Mouse (Mus musculus) CD4-positive, CD25-positive, alpha-beta regulatory T cell, adult 2 months (primary cell): ENCODE data around the gene Cnksr1.

Experiments
- DNase-seq: peaks from one replicate; pipeline ENCODE4 v3.0.0-alpha.2; 2012; ENCODE audit warnings: low read depth, low spot score

Gene Cnksr1

DNA sequence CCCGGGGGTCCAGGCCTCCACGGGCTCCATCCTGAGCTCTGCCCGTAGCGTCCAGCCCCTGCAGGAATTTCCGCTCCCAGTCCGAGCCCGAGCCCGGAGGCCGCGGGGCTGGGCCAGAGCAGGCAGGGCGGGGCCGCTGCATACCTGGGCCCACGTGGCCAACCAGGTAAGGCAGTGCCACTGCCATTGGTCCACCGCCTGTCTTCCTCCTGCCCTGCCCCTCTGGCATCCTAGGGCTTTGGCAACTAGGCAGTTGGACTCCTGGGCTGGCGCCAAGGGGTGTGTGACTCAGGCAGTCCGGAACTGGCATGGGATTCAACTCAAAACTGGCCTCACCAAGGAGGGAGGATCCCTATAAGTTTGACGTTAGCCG lies at the start of gene Cnksr1:
Gene Cnksr1, minus strand, starts transcription at position 121 of the 373 bp plus-strand sequence.
- no peak for DNase-seq

DNA sequence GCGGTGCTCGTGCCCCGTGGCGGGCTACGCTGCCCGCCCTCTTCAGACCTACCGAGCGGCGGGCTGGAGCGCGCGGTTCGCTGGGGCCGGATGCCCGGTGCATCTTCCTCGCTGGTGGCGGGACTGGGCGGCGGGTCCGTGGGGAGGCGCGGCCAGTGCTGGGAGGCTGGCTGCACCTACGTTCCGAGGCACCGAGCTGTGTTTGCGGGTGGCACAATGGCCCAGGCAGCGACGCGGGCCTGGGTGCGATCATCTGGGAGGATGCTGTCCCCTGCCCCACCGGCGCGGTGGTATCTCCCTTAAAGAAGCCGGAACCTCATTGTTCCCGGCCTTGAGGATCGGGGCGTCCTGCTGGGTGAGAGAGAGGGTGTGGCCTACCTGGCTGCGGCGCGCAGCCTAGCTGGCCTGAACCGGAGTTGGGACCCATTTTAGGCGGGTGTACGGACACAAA lies 49.4 kb upstream of the Cnksr1 start, which contains the start of gene Pdik1l:
Gene Pdik1l, minus strand, starts transcription at position 321 of the 451 bp plus-strand sequence.
- peak; percentile 88 for DNase-seq

DNA sequence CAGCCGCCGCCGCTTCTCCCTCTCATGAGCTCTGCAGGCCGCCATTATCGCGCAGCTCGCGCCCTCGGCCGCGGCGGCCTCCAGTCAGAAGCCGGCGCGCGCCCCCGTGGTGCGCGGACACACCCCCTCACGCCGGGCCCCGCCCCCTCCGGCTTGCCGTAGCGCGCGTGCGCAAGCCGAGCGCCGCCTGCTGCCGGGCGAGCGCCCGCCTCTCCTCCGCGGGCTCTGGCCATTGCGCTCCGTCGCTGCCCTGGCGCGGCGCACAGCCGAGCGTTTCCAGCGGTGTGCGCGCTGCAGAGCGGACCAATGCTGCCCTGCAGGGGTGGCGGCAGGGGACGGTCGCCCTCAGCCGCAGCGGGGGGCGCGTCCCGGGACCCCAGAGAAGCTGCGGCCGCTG lies 49.0 kb upstream of the Cnksr1 start:
- DNase-seq = peak; percentile 97

DNA sequence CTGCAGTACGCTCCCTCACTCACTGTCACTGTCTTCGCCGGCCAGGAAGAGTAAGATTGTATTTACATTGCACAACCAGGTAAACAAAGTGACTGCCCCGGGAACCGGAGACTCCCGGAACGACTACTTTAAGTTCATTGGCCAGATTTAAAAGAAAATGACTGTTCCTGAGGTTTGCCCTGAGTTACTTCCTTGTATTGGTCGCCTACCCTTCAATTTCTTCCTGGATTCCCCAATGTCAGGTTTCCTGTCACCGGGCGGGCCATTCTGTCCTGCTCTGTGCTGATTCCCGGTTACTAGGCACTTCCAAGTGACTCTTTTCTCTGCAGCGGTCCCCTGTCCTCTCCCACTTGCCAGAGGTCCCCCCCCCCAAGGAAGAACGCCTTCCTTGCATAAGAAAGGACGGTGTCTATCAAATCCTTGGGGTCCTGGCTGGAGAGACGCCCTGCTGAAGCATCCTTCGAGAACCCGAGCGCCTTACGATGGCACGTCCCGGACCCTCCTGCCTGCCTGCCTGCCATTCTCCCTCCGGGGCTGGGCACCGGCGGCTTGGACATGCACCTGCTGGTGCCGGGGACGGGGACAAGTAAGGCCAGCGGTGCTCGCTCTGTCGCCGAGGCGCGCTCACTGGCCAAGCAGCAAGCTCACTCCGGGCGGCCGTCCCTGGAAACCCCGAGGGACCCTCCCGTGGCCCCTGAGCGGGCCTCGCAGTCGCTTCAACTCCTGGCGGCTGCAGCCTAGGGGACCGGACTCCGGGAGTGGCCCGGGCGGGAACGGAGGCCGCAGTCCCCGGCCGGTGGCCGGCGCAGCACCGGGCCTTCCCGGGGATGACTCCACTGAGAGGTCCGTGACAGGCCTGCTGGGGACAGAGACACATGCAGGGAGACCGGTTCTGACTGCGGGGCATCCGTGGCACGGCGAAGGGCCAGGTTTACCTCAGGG lies 48.3 kb upstream of the Cnksr1 start:
- DNase-seq = peak; percentile 45

DNA sequence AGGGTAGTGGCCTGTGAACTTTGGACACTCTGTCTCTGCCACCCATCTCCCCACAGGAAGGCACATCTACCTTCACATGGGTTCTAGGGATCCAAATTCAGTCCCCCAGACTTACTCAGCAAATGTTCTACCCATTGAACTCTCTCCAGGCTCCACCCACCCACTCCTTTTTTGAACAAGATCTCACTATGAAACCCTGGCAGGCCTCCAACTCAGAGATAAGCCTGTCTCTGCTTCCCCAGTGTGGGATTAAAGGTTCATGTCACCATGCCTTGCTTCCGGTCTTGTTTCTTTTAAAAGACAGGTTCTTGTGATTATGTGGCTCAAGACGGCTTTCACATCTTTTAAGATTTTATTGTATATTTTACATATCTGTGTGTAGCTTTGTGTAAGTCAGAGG lies 46.7 kb upstream of the Cnksr1 start:
- DNase-seq = no peak

DNA sequence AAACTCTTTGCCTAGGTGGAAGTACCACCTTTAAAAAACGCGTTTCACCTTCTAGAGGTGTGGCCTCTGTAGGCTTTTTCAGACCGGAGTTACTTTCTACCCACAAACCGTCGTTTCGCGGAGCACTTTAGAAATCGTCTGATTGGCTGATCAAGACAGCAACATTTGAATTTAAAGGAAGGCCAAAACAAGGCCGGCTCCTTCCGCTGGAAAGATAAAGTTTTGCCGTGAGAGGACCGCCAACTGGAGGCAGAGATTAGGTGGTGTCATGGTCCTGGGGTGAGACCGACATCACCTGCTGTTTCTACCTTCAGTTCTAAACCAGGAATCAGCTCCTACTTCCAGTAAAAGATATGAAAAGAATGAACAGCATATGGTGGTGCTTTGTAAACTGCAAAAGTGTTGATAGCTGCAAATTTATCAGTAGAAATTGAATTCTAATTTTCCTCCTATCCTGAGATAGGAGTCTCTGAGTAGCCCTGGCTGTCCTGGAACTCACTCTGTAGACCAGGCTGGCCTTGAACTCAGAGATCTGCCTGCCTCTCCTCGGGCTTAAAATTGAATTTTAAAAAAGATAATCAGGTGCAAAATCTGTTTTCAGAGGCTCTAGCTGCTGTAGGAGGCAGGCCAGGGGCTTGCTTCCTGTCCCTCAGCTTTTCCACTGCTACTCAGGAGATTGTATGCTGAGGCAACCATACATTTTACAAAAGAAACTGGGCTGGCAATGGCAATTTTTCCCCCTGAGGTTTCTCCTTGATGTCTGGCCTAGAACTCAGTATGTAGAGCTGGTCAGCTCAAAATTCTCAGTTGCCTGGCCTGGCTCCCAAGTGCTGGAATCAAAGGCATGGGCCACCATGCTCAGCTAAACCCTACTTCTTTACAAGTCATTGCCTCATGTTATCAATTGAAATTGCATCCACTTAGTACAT lies 35.5 kb upstream of the Cnksr1 start:
- peak; percentile 91 for DNase-seq

DNA sequence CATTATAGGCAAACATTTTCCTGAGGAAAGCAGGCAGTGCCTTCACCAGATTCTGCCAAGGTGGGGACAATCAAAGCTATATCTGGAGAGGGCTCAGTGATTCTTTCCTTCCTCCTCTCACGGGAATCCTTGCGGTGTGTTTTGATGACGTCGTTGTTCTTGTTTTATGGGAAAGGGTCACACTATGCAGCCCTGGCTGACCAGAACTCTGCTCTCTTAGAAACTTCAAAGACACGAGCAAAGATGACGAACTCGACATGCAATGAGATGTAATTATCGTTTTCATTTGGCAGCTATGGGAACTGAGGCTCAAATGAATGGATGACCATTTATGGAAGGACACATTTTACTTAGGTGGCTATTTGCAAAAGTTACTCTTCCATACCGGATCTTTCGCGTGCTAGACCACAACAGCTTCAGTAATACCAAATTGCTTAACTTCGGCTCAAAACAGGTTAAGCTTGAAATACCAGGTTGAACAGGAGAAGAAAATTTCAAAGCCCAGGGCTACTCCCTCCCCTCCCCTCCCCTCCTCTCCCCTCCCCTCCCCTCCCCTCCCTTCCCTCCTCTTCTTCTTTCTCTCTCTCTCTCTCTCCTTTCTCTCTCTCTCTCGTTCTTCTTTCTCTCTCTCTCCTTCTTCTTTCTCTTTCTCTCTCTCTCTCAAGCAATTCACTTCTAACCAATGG lies 34.7 kb upstream of the Cnksr1 start:
- no peak for DNase-seq

DNA sequence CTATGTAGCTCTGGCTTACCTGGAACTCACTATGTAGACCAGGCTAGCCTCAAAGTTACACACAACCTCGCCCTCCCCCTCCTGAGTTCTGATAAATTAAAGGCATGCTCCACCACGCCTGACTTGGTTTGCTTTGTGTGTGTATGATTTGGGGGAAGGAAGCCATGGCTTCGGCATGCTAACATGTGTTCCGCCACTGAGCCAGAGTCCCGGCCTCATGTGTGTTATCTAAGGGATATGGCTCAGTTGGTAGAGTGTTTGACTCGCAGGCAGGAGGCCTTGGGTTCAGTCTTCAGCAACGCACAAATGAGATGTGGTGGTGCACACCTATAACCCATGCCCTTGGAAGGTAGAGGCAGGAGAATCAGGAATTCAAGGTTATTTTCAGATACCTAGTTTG lies 33.8 kb upstream of the Cnksr1 start:
- DNase-seq = no peak

DNA sequence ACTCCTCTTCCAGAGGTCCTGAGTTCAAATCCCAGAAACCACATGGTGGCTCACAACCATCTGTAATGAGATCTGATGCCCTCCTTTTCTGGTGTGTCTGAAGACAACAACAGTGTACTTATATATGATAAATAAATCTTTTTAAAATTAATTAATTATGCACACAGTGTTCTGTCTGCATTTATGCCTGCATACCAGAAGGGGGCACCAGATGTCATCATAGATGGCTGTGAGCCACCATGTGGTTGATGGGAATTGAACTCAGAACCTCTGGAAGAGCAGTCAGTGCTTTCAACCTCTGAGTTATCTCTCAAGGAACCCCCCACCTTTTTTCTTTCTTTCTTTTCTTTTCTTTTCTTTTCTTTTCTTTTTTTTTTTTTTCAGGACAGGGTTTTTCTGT lies 31.4 kb upstream of the Cnksr1 start:
- DNase-seq = peak; percentile 71

DNA sequence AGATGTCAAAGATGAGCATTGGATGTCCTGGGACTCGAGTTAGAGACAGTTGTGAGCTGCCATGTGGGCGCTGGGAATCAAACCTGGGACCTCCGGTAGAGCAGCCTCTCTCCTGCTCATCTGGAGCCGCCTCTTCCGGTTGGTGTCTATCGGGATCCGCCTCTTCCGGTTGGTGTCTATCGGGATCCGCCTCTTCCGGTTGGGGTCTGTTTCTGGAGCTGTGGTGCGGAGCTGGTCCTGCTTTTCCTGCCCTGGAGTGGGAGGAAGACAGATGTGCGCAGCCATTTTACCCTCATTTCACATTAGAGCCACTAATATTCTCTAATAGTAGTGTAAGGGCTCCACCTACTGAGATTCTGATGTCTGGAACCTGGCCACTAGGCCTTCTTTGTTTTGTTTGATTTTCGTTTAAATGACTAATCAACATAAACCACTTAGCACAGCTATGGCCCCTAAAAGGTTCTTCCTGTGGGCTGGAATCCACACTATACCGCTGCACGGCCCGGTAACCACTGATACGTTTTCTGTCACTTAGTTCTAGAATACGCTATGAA lies 30.0 kb upstream of the Cnksr1 start:
- DNase-seq = no peak

DNA sequence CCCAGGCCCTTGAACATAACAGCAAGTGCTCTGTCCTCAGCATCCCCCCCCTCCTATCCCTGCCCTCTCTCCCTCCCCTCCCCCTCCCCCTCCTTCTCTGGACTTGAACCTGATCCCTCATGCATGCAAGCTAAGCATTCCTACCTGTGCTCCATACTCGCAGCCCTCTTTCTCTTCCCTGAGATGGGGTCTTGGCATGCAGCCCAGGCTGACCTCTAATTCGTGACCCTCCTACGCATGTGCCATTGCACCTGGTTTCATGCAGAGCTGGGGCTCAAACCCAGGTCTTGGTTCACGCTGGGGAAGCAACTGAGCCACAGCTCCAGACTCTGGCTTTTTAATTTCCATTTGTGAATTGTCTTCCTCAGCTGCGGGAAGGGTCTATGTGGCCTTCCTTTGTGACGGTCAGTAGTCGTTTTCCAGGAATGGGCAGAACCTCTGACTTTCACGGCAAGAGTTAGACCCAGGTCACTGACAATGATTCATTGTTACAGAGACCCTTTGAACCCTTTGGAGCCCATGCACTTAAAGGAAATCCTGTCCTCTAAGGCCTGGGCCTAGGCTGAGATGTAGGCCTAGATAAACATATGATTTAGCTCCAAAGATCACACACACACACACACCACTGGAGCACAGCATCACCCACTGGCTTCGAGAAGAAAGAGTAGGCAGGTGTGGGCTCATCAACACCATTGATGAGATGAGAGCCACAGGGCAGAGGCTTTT lies 27.8 kb upstream of the Cnksr1 start:
- no peak for DNase-seq

DNA sequence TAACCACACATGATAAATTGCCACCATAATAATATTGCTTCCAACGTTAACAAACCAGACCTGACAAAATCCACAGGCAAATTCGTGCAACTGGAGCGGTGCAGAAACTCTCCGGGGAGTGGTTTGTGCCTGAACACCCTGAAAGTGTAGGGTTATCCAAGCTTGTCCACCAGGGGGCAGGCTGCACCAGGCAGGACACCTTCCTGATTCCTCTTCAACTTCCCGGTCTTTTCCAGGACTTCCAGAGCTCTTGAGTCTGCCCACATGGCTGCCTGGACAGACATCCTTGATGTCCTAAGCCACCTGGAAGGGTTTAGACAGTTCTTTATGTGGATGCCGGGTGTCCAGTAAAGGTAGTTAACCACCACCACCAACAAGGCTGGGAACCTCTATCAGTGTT lies 25.0 kb upstream of the Cnksr1 start:
- peak; percentile 73 for DNase-seq

DNA sequence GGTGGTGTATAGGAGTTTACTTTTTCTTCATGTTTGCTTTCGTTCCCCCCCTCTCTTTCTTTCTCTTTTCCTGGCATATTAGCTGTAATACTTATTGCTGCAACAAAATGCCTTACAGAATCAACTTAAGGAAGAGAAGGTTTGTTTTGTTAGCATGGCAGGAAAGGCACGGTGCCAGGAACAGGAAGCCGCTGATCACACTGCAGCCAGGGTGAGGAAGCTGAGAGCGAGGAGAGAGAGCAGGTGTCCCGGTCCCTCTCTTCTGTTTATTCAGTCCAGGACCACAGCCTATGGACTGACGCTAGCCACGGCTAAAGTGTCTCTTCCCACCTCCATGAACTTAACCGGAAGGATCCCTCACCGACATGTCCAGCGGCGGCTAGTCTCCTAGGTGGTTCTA lies 20.2 kb upstream of the Cnksr1 start:
- DNase-seq = no peak

DNA sequence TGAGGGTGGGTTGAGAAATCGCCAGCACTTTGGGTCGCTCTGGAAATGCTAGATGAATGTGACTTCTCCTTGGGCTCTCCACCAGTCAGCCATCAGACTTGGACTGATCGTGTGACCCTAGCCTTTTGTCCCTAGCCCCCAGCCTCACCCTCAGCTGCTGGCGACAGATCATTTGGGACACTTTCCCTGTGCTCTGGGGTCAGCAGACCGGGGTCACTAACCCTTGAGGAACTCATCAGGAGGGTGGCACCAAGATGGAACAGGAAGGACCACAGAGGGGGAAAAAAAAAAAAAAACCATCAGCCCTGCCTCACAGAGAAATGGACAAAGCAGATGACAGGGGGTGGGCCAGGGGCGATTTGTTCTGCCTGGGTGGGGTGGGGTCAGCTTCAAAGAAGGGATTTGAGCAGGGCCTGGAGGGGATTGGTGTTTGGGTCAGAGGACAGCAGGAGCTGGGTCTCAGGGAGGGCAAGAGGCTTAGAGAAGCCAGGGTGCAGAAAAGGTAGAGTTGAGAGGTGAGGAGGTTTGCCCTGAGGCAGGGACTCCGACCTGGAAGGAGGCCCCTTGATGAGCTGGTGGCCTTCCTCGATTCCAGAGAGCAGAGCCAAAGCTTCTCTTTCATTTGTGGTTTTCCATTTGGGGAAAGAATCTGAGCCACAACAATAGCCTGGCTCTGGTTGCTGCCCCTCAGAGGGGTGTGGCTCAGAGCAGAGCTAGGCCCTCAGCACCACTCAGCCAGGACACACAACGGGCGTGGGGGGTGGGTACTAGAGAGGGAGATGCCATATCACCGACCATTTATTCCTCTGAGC lies 19.2 kb upstream of the Cnksr1 start:
- DNase-seq = no peak

DNA sequence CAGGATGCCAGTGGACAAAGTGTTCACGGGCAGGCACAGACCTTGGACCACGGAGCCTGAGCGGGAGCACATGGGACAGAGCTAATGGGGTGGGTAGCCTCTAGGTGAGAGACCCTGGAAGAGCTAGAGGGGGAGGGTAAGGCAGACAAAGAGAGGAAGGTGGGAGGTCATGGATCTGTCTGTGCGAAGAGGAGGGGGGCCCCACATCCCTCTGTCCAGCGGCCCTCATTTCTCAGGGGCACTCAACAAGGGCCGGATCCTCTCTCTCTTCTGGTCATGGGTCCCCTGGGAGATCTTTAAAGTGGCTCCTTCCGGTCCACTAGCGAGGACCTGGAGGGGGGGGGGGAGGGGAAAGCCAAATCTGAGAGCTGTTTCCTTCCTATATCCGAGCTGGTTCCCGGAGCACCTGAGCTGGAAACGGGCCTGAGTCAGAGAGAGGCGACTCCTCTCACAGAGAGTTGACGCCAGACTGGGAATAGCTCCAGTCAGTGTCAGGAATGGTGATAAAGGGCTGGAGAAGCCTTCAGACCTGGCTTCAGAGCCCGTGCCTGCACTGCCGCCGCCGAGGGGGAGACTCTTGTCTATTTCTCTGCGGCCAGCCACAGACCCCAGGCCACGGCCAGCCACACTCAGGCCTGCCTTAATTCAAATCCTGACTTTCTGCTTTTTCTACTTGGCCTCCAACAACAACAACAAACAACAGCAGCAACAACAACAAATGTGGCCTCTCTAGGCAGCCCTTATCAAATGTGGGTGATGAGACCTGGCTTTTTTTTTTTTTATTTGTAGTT lies 18.4 kb upstream of the Cnksr1 start:
- no peak for DNase-seq

DNA sequence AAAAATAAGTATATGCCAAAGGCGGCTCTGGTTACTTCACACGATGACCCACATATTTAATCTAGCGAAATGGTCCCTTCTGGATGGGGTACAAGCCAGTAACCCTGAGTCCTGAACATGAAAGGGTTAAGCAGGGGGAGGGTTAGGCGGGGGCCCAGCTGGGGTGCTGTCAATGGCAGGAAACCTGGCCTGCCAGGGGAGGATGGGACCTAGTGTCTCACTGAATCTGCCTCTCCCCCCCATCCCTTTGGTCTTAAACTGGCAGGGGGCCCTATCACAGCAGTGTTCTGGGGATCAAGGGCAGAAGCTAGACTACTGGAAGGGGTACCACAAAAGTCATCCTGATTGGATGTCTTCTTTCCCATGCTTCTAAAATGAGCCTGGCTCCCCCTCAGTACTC lies 17.7 kb upstream of the Cnksr1 start:
- DNase-seq = no peak

DNA sequence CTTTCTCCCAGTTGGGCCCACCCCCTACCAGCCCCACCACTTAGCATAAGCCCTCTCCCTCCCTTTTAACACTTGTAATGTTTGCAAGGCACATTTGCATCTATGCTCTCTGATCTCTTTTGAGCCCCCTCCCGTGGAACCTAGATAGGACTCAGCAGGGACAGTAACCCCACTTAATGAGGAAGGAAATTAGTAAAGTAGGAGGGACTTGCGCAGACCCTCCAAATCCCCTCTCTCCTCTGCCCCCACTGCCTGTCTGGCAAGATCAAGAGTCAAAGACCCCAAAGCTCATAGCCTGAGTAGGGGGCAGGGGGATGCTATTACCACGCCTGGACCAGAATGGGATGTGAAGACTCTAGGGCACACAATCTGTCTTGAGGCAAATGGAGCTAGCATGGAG lies 16.6 kb upstream of the Cnksr1 start:
- no peak for DNase-seq

DNA sequence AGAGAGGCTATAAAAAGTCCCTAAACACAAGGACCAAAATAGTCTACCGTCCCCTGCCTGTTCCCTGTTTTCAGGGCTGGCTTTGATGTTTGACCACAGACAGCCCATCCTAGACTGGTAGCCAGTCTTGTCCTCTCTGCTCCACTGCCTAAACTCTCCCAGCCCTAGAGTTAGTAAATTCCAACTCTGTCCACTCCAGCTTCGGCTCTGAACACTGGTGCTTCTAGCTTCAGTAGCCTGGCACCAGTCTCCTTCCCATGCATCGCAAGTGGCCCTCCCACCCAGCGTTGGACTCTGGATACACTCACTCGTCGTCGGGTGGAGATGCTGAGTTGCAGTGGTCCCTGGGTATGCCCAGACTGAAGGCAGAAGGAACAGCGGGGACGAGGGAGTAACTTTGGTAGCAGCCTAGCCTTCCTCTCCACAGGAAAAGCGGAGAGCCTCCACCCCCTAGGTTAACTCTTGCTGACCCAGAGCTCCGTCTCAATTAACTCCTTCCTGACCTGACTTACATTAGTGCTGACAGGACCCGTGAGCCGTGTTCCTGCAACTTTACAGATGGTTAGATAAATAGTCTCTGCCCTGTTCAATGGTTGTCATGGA lies 15.6 kb upstream of the Cnksr1 start, which contains the start of gene Grrp1:
Gene Grrp1, minus strand, starts transcription at position 385 of the 603 bp plus-strand sequence.
- DNase-seq = no peak
